Mouse (Mus musculus): ENCODE measurements around the gene Tas2r109. TPM values are rescaled to one million over a fixed set of nuclear protein-coding genes. Genes with fewer than 3 reads are reported as not detected.
"Not testable (repeated sequence)": the region's sequence is repeated elsewhere in the genome, so short reads cannot be mapped to it uniquely, and the experiment has no call there.

The Tas2r109 gene
- not detected in 2 replicates for polyA plus RNA-seq (2012; rRNA removed)

DNA sequence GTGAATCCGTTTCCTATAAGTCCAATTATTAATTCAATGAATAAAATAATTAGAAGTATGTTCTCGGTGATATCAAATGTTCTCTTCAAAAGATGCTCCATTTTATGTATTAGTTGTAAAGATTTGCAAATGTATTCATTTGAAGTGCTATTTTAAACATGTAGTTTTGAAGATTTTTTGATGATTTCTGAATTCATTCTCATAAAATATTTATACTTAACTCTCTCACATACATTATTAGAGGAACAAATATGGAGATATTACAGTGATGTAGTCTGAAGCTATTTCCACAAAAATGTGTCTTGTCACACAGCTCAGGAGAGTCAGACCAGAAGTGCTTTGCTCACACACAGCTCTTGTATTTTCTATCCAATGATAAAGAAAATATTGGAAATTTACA, at the start of gene Tas2r109:
TSS of gene Tas2r109 (minus strand) at position 101 of the 400 bp plus-strand sequence.
- Histone ChIP-seq H3K36me3 (ENCODE audit: control insufficient read depth, insufficient read depth, low read length) (no peaks in the 10 kb centered on the region), H3K4me3 (ENCODE audit: control insufficient read depth, insufficient read depth, low read length) (no peak within 1 kb of the TSS), H3K27ac (ENCODE audit: control insufficient read depth, insufficient read depth, low read length) (no peak within 1 kb of the TSS), H3K4me1 (replicated peaks; ENCODE audit: control insufficient read depth, insufficient read depth, low read length) (no peaks in the 10 kb centered on the region), H3K27me3 (ENCODE audit: control insufficient read depth, insufficient read depth, low read length) (no peaks in the 10 kb centered on the region)
- no peak for DNase-seq
- TF ChIP-seq POLR2A (IDR thresholded peaks at IDR 0.05; ENCODE audit: control insufficient read depth, extremely low read depth, insufficient read depth, low read length, poor library complexity), result no peak
- TF ChIP-seq CTCF (IDR thresholded peaks at IDR 0.05; ENCODE audit: borderline replicate concordance, control insufficient read depth, extremely low read depth, insufficient read depth, low read length, poor library complexity), result no peak
- whole genome bisulfite sequencing, result 80% methylated on average over 2 of the region's 2 CpGs

DNA sequence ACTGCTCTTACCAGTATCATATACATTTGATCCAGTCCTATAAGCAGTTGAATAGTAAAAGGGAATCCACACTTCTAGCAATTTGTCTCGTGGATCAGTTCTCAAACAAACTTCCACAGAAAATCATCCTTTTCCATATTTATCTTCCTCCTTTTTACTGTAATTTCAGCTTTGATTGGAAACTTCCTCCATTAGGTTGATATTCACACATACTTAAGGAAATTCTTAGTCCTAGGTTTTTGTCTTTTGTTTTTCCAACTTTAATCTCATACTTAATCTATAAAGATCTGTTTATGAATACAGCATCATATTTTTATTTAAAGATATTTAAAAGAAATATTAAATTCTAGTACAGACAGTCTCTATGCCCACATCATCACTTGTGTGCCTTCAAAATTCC, 22.9 kb downstream of the Tas2r109 start, which contains the start of gene Tas2r131:
TSS of gene Tas2r131 (minus strand) at position 101 of the 400 bp plus-strand sequence.
- 66% methylated on average over 1 of the region's 1 CpGs for WGBS
- no peak within 1 kb of the TSS for H3K4me3 ChIP-seq (ENCODE audit: control insufficient read depth, insufficient read depth, low read length)
- no peak for TF ChIP-seq POLR2A (IDR thresholded peaks at IDR 0.05; ENCODE audit: control insufficient read depth, extremely low read depth, insufficient read depth, low read length, poor library complexity)
- TF ChIP-seq CTCF (IDR thresholded peaks at IDR 0.05; ENCODE audit: borderline replicate concordance, control insufficient read depth, extremely low read depth, insufficient read depth, low read length, poor library complexity), result no peak
- no peak for DNase-seq
- H3K27me3 ChIP-seq (ENCODE audit: control insufficient read depth, insufficient read depth, low read length), result no peaks in the 10 kb centered on the region
- no peak within 1 kb of the TSS for H3K27ac ChIP-seq (ENCODE audit: control insufficient read depth, insufficient read depth, low read length)
- no peaks in the 10 kb centered on the region for H3K4me1 ChIP-seq (replicated peaks; ENCODE audit: control insufficient read depth, insufficient read depth, low read length)
- no peaks in the 10 kb centered on the region for H3K36me3 ChIP-seq (ENCODE audit: control insufficient read depth, insufficient read depth, low read length)

DNA sequence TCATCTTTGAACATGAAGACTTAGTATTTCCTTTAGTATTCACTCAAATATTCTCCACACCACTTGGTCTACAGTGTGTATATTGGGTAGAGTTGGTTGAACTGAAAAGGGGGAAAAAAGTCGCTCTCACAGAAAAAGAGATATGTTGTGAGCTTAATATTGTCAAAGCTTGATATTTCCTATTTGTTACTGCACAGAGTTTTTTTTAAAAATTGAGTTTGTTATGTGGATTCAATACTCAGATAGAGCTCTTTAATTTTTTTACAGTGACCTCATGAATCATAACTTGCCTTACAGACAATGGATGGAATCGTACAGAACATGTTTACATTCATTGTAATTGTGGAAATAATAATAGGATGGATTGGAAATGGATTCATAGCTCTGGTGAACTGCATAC, 30.0 kb downstream of the Tas2r109 start, which contains the start of gene Tas2r129:
TSS of gene Tas2r129 (plus strand) at position 301 of the 400 bp plus-strand sequence.
- H3K36me3 ChIP-seq (ENCODE audit: control insufficient read depth, insufficient read depth, low read length), result no peaks in the 10 kb centered on the region
- WGBS, result 81% methylated on average over 2 of the region's 2 CpGs
- no peaks in the 10 kb centered on the region for H3K4me1 ChIP-seq (replicated peaks; ENCODE audit: control insufficient read depth, insufficient read depth, low read length)
- no peaks in the 10 kb centered on the region for H3K27me3 ChIP-seq (ENCODE audit: control insufficient read depth, insufficient read depth, low read length)
- no peak within 1 kb of the TSS for H3K4me3 ChIP-seq (ENCODE audit: control insufficient read depth, insufficient read depth, low read length)
- H3K27ac ChIP-seq (ENCODE audit: control insufficient read depth, insufficient read depth, low read length), result no peak within 1 kb of the TSS
- no peak for DNase-seq
- no peak for TF ChIP-seq POLR2A (IDR thresholded peaks at IDR 0.05; ENCODE audit: control insufficient read depth, extremely low read depth, insufficient read depth, low read length, poor library complexity)
- TF ChIP-seq CTCF (IDR thresholded peaks at IDR 0.05; ENCODE audit: borderline replicate concordance, control insufficient read depth, extremely low read depth, insufficient read depth, low read length, poor library complexity), result no peak

DNA sequence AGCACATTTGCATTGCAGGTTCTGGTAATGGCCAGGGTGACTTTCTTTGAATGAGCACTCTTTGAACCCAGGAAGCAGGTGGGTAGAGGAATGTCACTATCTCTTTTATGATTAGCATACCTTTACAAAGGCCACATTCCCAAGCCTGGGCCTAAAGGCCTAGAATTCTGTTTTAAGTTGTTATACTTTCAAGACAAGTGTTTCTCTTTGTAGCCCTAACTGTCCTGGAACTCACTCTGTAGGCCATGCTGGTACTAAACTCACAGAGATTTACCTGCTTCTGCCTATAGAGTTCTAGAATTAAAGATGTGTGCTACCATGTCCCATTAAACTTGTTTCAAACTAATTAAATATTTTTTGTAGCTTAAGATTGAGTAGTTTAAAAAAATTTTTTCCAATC, 39.4 kb downstream of the Tas2r109 start:
- not testable (repeated sequence) for H3K27ac ChIP-seq (ENCODE audit: control insufficient read depth, insufficient read depth, low read length); H3K27me3 ChIP-seq (ENCODE audit: control insufficient read depth, insufficient read depth, low read length); DNase-seq; H3K4me1 ChIP-seq (replicated peaks; ENCODE audit: control insufficient read depth, insufficient read depth, low read length); H3K4me3 ChIP-seq (ENCODE audit: control insufficient read depth, insufficient read depth, low read length); H3K36me3 ChIP-seq (ENCODE audit: control insufficient read depth, insufficient read depth, low read length)

Other genes starting within 250 kb of the Tas2r109 start
- gene Tas2r115, start 242.9 kb downstream of the Tas2r109 start, polyA plus RNA-seq (2012; rRNA removed), result not detected in 2 replicates
- not detected in 2 replicates for gene Tas2r124, start 226.2 kb downstream of the Tas2r109 start, polyA plus RNA-seq (2012; rRNA removed)
- gene Tas2r102, start 218.8 kb downstream of the Tas2r109 start, polyA plus RNA-seq (2012; rRNA removed), result not detected in 2 replicates
- not detected in 2 replicates for gene Tas2r136, start 202.8 kb downstream of the Tas2r109 start, polyA plus RNA-seq (2012; rRNA removed)
- gene Tas2r117, start 178.1 kb downstream of the Tas2r109 start, polyA plus RNA-seq (2012; rRNA removed), result 0.11 TPM in 1 of 2 replicates, not detected in the other
- gene Tas2r123, start 133.8 kb downstream of the Tas2r109 start, polyA plus RNA-seq (2012; rRNA removed), result not detected in 2 replicates
- not detected in 2 replicates for gene Tas2r116, start 125.5 kb downstream of the Tas2r109 start, polyA plus RNA-seq (2012; rRNA removed)
- gene Tas2r110, start 113.0 kb downstream of the Tas2r109 start, polyA plus RNA-seq (2012; rRNA removed), result not detected in 2 replicates
- gene Tas2r113, start 88.0 kb downstream of the Tas2r109 start, polyA plus RNA-seq (2012; rRNA removed), result not detected in 2 replicates
- gene Tas2r125, start 71.3 kb downstream of the Tas2r109 start, polyA plus RNA-seq (2012; rRNA removed), result not detected in 2 replicates
- gene Tas2r129, start 29.9 kb downstream of the Tas2r109 start, polyA plus RNA-seq (2012; rRNA removed), result not detected in 2 replicates
- not detected in 2 replicates for gene Tas2r131, start 23.0 kb downstream of the Tas2r109 start, polyA plus RNA-seq (2012; rRNA removed)
- not detected in 2 replicates for gene Tas2r103, start 56.1 kb upstream of the Tas2r109 start, polyA plus RNA-seq (2012; rRNA removed)
- not detected in 2 replicates for gene Tas2r140, start 74.9 kb upstream of the Tas2r109 start, polyA plus RNA-seq (2012; rRNA removed)
- 39.1 and 51.8 TPM in 2 replicates for gene Smim10l1, start 123.9 kb upstream of the Tas2r109 start, polyA plus RNA-seq (2012; rRNA removed)